Mouse (Mus musculus): ENCODE data around the gene 4931406C07Rik. TPM values are rescaled to one million over a fixed set of nuclear protein-coding genes. Genes with fewer than 3 reads are reported as not detected.

Gene 4931406C07Rik
- total and polyA plus RNA-seq, 3 experiments: 5.0 to 20.2 (median 12.0) TPM

GRCm38 (mm10) chr9:15285443-15285842 is 20.8 kb downstream of the 4931406C07Rik start:
- Histone ChIP-seq H3K27ac (ENCODE audit: insufficient read depth, low read depth) (no peak overlapping the region), H3K9me3 (replicated peaks; ENCODE audit: low read length) (no peaks in the 10 kb centered on the region), H3K27me3 (replicated peaks) (no peaks in the 10 kb centered on the region), H3K79me2 (replicated peaks; ENCODE audit: control insufficient read depth, extremely low read depth, insufficient read depth, poor library complexity, severe bottlenecking) (no peaks in the 10 kb centered on the region), H3K4me1 (ENCODE audit: control insufficient read depth in 1 of 2, insufficient read depth in 2 of 2) (peaks cover 4 to 10% of the 10 kb centered on the region in 2 experiments), H3K36me3 (replicated peaks in 1 of 2; ENCODE audit: control insufficient read depth in 1 of 2, insufficient read depth in 1 of 2, low read length in 1 of 2) (peaks cover 9 to 58% of the 10 kb centered on the region in 2 experiments), H3K4me3 (replicated peaks in 1 of 3; ENCODE audit: low read depth in 2 of 3, low read length in 2 of 3, poor library complexity in 1 of 3) (no peak overlapping the region), H3K4me2 (ENCODE audit: insufficient read depth, low read depth, poor library complexity, severe bottlenecking) (no peak overlapping the region), H3K9ac (ENCODE audit: insufficient read depth, low read depth) (no peak overlapping the region)
- dilution Hi-C loops (cut with MboI; ENCODE audit: extremely low pct_ligation_motif_present, extremely low pct_unique_long_range_greater_than_20kb, low sequenced_read_pairs): no loop called here
- in situ Hi-C loops (cut with MboI; ENCODE audit: low pct_ligation_motif_present, low pct_unique_long_range_greater_than_20kb, low sequenced_read_pairs): no loop called here
- DNase-seq (ENCODE audit: extremely low read depth): no peak
- TF ChIP-seq KAT2A (IDR thresholded peaks at IDR 0.05; ENCODE audit: insufficient replicate concordance, low read length) (no peak), MYC (IDR thresholded peaks at IDR 0.05; ENCODE audit: low read depth, low read length) (no peak), RAD21 (IDR thresholded peaks at IDR 0.05; ENCODE audit: low read depth, low read length) (peak; percentile 41), CTCF (conservative IDR thresholded peaks at IDR 0.05 in 1 of 2, IDR thresholded peaks at IDR 0.05 in 1 of 2; ENCODE audit: low read depth in 2 of 2, low read length in 2 of 2) (peak; percentile 30 to 56; a peak in 3 of 4 replicates), NELFE (IDR thresholded peaks at IDR 0.05; ENCODE audit: low read depth, low read length) (no peak), ZMIZ1 (IDR thresholded peaks at IDR 0.05; ENCODE audit: low read depth, low read length) (no peak), SMC3 (IDR thresholded peaks at IDR 0.05; ENCODE audit: low read depth, low read length) (peak; percentile 33), TBP (conservative IDR thresholded peaks at IDR 0.05; ENCODE audit: low read depth, low read length) (no peak), USF1 (IDR thresholded peaks at IDR 0.05; ENCODE audit: low read depth, low read length) (no peak)

DNA sequence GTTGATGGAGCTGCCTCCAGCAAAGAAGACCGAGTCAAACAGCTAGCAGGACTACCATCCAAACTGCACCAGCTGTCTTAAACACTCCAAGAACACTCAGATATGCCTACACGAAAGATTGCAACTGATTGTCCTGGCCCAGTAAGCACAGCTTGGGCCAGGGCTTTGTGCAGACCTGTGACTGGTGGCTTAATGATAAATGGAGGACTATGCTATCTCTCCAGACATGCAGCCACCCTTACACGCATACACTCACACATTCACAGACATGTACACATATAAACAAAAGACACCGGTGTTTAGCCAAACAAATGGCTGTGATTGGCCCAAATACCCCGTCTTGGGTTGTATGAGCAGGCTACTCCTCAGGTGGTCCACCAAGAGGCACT is 25.8 kb downstream of the 4931406C07Rik start:
- H3K9ac ChIP-seq (ENCODE audit: insufficient read depth, low read depth): peak overlapping the region; percentile 67
- H3K9me3 ChIP-seq (replicated peaks; ENCODE audit: low read length): no peaks in the 10 kb centered on the region
- peaks cover 15 to 49% of the 10 kb centered on the region in 2 experiments for H3K36me3 ChIP-seq (replicated peaks in 1 of 2; ENCODE audit: control insufficient read depth in 1 of 2, insufficient read depth in 1 of 2, low read length in 1 of 2)
- H3K27me3 ChIP-seq (replicated peaks): no peaks in the 10 kb centered on the region
- H3K27ac ChIP-seq (ENCODE audit: insufficient read depth, low read depth): no peak overlapping the region
- H3K4me2 ChIP-seq (ENCODE audit: insufficient read depth, low read depth, poor library complexity, severe bottlenecking): peak overlapping the region; percentile 72
- no peak for TF ChIP-seq RAD21 (IDR thresholded peaks at IDR 0.05; ENCODE audit: low read depth, low read length)
- no peak for TF ChIP-seq ZMIZ1 (IDR thresholded peaks at IDR 0.05; ENCODE audit: low read depth, low read length)
- no peak for TF ChIP-seq CHD1 (IDR thresholded peaks at IDR 0.05; ENCODE audit: low read depth, low read length)
- no peak for TF ChIP-seq IRF4 (IDR thresholded peaks at IDR 0.05; ENCODE audit: low read depth, low read length)
- no peak for TF ChIP-seq POLR2A (IDR thresholded peaks at IDR 0.05; ENCODE audit: low read depth, low read length)
- no peak for TF ChIP-seq MAFK (IDR thresholded peaks at IDR 0.05; ENCODE audit: insufficient replicate concordance, low read length)
- no peak for TF ChIP-seq KAT2A (IDR thresholded peaks at IDR 0.05; ENCODE audit: insufficient replicate concordance, low read length)
- no peak for TF ChIP-seq SMC3 (IDR thresholded peaks at IDR 0.05; ENCODE audit: low read depth, low read length)
- no peak for TF ChIP-seq EP300 (IDR thresholded peaks at IDR 0.05; ENCODE audit: low read length)
- no peak for TF ChIP-seq SIN3A (IDR thresholded peaks at IDR 0.05; ENCODE audit: low read length)
- TF ChIP-seq ETS1 (conservative IDR thresholded peaks at IDR 0.05; ENCODE audit: low read depth, low read length): no peak
- TF ChIP-seq POLR2AphosphoS2 (IDR thresholded peaks at IDR 0.05; ENCODE audit: low read depth, low read length): no peak
- H3K4me3 ChIP-seq (replicated peaks in 1 of 3; ENCODE audit: low read depth in 2 of 3, low read length in 2 of 3, poor library complexity in 1 of 3): peak overlapping the region; percentile 67 to 95 (median 73)
- in situ Hi-C loops (cut with MboI; ENCODE audit: low pct_ligation_motif_present, low pct_unique_long_range_greater_than_20kb, low sequenced_read_pairs) (no loop called here), dilution Hi-C loops (cut with MboI; ENCODE audit: extremely low pct_ligation_motif_present, extremely low pct_unique_long_range_greater_than_20kb, low sequenced_read_pairs) (no loop called here)
- no peak for DNase-seq (ENCODE audit: extremely low read depth)
- H3K4me1 ChIP-seq (ENCODE audit: control insufficient read depth in 1 of 2, insufficient read depth in 2 of 2): peaks cover 5 to 26% of the 10 kb centered on the region in 2 experiments
- H3K79me2 ChIP-seq (replicated peaks; ENCODE audit: control insufficient read depth, extremely low read depth, insufficient read depth, poor library complexity, severe bottlenecking): peaks cover 28% of the 10 kb centered on the region
